Mouse (Mus musculus) thymus, postnatal 14 days (tissue): ENCODE measurements around the gene Pfpl.

Experiments
- DNase-seq: peaks from one replicate; pipeline ENCODE4 v3.0.0; 2021

The Pfpl gene

GRCm38 (mm10) chr19:12427605-12428004 is at the start of gene Pfpl:
Gene Pfpl, plus strand, starts transcription at chr19:12427905.
- no peak for DNase-seq

GRCm38 (mm10) chr19:12386979-12387378 is 40.7 kb upstream of the Pfpl start, which contains the start of gene Olfr1440:
Gene Olfr1440, plus strand, starts transcription at chr19:12387279.
- DNase-seq = no peak

DNA sequence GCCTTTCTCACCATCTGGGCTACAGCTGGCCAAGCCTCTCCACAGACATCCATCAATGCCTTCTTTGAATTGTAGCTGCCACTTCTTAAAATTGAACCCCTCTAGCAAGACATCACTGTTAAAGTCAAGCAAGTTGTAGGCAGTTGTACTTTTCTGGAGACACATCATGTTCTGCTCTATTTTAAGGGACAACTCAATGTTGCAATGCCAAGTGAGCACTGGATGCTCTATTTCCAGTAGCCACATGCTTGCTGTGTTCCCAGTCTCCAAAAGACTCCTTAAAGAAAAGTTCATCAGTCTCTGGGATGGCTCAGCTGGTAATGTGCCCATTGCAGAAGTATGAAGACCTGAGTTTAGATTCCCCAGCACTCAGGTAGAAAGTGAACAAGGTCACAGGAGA is 14.0 kb upstream of the Pfpl start:
- DNase-seq = no peak

GRCm38 (mm10) chr19:12417361-12417760 is 10.3 kb upstream of the Pfpl start, which contains the start of gene Olfr1441:
Gene Olfr1441, plus strand, starts transcription at chr19:12417433.
- DNase-seq = no peak

- no peak for DNase-seq
These were observed 9.4 kb upstream of the Pfpl start for GRCm38 (mm10) chr19:12418312-12418711.

DNA sequence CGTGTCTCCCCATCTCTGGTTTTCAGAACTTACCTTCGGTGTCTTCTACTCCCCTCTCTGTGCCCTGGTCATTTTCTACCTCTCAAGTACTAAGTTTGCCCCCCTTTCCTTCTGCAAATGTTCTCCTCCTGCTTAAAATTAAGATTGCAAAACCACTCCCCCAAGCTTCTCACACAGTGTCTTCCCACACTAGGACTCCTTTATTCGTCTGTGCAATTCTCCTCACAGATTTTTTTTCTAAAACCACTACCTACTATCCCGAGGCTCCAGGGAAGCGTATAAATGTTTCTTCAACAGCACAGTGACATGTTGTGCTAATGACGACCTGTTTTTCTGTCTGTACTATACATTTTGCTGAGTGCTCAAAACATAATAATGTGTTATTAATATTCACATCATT is 7.2 kb upstream of the Pfpl start:
- DNase-seq = no peak

DNA sequence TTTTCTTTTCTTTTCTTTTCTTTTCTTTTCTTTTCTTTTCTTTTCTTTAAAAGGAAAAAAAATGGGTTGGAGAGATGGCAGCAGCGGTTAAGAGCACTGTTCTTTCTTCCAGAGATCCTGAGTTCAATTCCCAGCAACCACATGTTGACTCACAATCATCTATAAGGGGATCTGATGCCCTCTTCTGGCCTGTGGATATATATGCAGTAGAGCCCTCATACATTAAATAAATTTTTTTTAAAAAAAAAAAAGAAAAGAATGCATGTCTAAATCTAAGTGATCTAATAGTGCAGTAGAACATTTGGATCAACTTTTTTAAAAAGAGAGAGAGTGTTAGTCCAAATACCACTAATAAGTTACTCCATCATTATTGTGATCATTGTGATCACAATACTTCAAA is 6.0 kb upstream of the Pfpl start:
- DNase-seq = no peak

DNA sequence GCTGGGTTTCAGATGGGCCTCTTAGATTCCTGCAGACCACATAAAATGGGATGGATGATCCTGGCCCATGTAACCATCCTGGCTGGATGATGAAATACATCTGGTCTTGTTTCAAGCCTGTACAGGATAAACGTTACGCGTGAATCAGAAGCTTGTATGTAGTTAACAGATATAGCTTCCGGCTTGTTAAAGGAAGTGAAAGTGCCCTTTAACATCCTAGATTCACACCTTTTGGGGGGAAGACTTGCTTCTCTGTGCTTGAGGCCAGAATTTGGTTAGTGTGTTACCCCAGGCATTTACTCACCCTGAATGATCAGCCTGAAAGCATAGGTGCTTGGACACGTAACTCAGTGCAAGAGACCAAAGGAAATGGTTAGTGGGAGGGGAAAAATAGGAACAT is 604 bp upstream of the Pfpl start:
- no peak for DNase-seq

DNA sequence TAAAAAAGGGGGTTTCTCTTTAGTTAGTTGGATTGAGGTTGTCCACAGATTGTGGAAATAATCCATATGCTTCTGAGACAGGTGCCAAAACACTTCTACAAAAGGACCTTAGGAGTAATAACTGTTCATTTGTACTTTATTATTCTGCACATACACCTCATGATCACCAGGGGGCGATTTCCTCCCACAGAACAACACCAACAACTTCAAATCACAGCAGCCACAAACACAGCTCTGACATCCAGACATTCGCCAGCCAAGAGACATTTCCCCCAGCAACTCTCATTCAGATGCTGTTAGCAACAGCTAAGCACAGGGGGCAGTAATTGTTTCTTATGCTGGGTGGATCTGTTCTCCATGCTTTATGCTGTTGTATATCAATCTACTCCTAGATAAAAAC is 5.3 kb downstream of the Pfpl start:
- no peak for DNase-seq

GRCm38 (mm10) chr19:12435011-12435416 is 7.3 kb downstream of the Pfpl start:
- no peak for DNase-seq

- no peak for DNase-seq
These were observed 8.2 kb downstream of the Pfpl start for GRCm38 (mm10) chr19:12435750-12436524.

GRCm38 (mm10) chr19:12439581-12439980 is 11.9 kb downstream of the Pfpl start:
- DNase-seq = no peak

GRCm38 (mm10) chr19:12440103-12440725 is 12.5 kb downstream of the Pfpl start:
- no peak for DNase-seq

DNA sequence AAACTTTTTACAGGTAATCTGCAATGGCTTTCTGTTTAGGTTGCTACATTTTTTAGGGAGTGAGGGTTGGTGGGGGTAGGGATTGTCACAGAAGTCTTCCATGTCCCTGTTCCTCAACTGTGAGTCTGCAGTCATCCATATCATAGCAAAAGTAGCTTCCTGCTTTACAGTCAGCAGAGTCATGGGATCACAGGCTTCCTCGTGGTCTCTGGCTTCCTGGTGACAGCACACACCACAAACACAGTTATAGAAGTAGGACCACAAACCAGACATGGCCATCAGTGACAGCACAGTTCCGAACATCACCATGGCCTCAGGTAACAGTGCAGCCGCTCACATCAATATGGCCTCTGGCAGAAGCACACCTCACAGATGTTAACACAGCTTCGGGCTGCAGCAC is 14.9 kb downstream of the Pfpl start:
- DNase-seq = no peak

- no peak for DNase-seq
These were observed 17.3 kb downstream of the Pfpl start for GRCm38 (mm10) chr19:12445014-12445413.

DNA sequence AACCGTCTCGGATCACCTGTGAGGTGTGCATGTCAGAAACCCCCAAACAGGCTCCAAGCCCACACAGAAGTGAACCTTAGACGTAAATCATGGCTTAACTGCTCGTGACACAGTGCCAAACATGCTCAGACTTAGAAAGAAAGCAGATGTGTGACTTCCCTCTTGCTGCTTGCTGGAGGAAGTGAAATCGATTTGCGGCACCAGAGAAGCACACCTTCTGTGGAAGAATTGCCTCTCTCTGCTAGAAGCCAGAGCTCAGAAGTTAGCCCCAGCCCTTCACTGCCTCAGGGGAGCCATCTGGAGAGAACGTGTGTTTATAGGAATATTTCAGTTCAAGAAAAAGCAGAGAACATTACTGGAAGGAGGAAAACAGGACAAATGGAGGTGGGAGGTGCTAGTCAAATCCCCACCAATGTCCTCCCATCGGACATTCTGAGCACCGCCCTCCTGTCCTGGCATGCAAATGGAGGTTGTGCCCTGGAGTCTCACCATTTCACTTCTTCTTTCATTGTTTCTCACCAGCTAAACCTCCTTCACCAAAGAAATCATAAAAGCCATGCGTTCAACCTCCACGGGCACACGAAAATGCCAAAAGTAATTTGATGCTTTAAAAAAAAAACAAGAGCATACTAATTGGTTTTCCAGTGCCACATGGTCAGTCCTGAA is 29.8 kb downstream of the Pfpl start:
- DNase-seq = no peak

DNA sequence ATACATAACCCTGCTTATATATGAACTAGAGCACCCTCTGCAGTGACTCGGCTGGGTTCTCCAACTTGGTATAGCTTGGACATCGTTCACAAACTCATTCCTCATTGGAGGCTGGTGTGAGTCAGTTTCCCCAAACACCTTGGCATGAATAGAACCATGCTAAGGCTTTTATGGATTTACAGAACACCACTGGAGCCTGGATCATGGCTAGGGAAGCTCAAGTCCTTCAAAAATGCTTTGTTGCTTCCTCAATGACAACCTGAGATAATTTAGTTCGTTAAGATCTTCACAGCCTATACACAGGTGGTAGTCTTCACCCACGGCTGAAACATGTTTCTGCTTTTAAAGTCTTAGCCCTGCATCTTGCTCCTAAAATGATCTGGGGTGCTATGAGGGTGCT is 31.8 kb downstream of the Pfpl start:
- DNase-seq = no peak

GRCm38 (mm10) chr19:12460282-12461249 is 32.9 kb downstream of the Pfpl start, which contains the start of gene Mpeg1:
Gene Mpeg1, plus strand, starts transcription at chr19:12460779.
- no peak for DNase-seq

DNA sequence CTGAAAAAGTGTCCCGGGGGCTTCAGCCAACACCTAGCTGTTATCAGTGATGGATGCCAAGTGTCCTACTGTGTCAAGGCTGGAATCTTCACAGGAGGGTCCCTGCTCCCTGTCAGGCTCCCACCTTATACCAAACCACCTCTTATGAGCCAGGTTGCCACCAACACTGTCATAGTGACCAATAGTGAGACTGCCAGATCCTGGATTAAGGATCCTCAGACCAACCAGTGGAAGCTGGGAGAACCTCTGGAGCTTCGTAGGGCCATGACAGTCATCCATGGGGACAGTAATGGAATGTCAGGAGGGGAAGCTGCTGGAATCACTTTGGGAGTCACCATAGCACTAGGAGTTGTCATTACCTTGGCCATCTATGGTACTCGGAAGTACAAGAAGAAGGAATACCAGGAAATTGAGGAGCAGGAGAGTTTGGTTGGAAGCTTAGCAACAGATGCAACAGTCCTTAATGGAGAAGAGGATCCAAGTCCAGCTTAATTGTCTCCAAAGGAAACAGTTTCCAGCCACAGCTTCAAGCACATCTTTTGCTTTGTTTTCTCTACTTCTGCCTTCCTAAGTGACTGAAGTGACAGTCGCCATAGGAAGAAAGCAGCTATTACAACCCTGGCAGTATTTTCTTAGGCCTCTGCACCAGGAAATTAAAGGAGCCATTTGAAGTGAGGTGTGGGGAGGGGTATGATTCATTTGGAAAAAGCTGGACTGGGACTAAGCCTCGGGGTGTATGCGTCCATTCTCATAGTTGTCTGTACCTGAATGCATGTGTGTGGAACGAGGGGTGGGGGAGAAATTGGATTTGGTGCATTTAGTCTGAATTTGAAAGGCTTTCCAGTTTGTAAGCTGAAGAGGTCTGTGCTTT is 35.4 kb downstream of the Pfpl start:
- no peak for DNase-seq

DNA sequence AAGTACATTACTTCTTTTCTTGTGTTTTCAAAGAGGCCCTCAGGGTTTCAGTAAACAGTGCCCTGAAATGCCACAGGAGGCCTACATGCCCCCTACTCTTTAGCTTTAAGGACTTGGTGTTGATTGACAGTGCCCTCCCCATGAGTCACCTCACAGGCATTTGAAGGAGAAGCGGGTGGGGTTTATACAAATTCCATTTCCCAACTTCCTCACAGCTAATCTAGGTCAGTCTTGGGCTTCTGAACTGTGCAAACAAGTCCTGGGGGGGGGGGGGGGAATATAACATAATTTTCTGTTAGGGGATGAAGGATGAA is 36.0 kb downstream of the Pfpl start:
- DNase-seq = peak; percentile 1

GRCm38 (mm10) chr19:12464127-12464526 is 36.4 kb downstream of the Pfpl start:
- DNase-seq = peak; percentile 0

GRCm38 (mm10) chr19:12464674-12465073 is 37.0 kb downstream of the Pfpl start:
- no peak for DNase-seq
